Comparison of ENCODE assay signal across 19 mouse cellular contexts in genomic region chr19:21384231-21384630, GRCm38 (mm10).
"Had no signal": no experiment of that assay in that cellular context is flagged by ENCODE, and none has a peak within 500 bp of the region (broad histone marks: within the 10 kb centered on the region; RNA-seq: fewer than 3 reads in every experiment).

No protein-coding gene starts in this region.

- H3K4me1 ChIP-seq: limb, embryonic 10.5 days; limb, embryonic 13.5 days; liver, embryonic 13.5 days; midbrain, embryonic 12.5 days; midbrain, embryonic 15.5 days; neural tube, embryonic 13.5 days had no signal

- H3K27me3 ChIP-seq: limb, embryonic 13.5 days; liver, embryonic 13.5 days; midbrain, embryonic 12.5 days; midbrain, embryonic 15.5 days; neural tube, embryonic 13.5 days had no signal

- H3K9me3 ChIP-seq: limb, embryonic 10.5 days; limb, embryonic 13.5 days; liver, embryonic 13.5 days; midbrain, embryonic 12.5 days; midbrain, embryonic 15.5 days; neural tube, embryonic 13.5 days had no signal

- H3K9ac ChIP-seq: limb, embryonic 13.5 days; liver, embryonic 13.5 days; lung, embryonic 14.5 days; midbrain, embryonic 12.5 days; midbrain, embryonic 15.5 days; neural tube, embryonic 13.5 days had no signal

- DNase-seq: kidney, adult 9 months; kidney, postnatal 25 days; layer of hippocampus, adult 9-11 months; liver; liver, embryonic 13.5 days; lung, embryonic 14.5 days; lung, postnatal 10 days; lung, postnatal 4 days; retina, postnatal 1 day; thymus, adult 18-20 months; thymus, postnatal 36 days had no signal

- ATAC-seq: midbrain, embryonic 15.5 days had no signal

- H3K4me3 ChIP-seq: layer of hippocampus, adult 2 months; limb, embryonic 10.5 days; limb, embryonic 13.5 days; liver, embryonic 13.5 days; midbrain, embryonic 12.5 days; midbrain, embryonic 15.5 days; myocyte; neural tube, embryonic 13.5 days had no signal

- H3K36me3 ChIP-seq: limb, embryonic 10.5 days; limb, embryonic 13.5 days; liver, embryonic 13.5 days; midbrain, embryonic 12.5 days; midbrain, embryonic 15.5 days; neural tube, embryonic 13.5 days had no signal

- H3K4me2 ChIP-seq: limb, embryonic 13.5 days; liver, embryonic 13.5 days; lung, embryonic 14.5 days; midbrain, embryonic 12.5 days; midbrain, embryonic 15.5 days; neural tube, embryonic 13.5 days had no signal

- H3K27ac ChIP-seq: kidney, postnatal 0 days; layer of hippocampus, adult 2 months; limb, embryonic 10.5 days; limb, embryonic 13.5 days; liver, embryonic 13.5 days; midbrain, embryonic 12.5 days; midbrain, embryonic 15.5 days; neural tube, embryonic 13.5 days had no signal
